Mouse (Mus musculus) left cerebral cortex, adult 2 months (tissue): ENCODE results near the gene Gtf2i. TPM values are rescaled to one million over a fixed set of nuclear protein-coding genes. Genes with fewer than 3 reads are reported as not detected.

Source experiments
- DNase-seq, 2 experiments: peaks; one replicate each; pipeline ENCODE4 v3.0.0; 2021 to 2022; ENCODE audit warnings: low spot score in 2 of 2, mixed read lengths in 1 of 2; ENCODE audit errors: extremely low spot score in 1 of 2
- H3K27ac ChIP-seq: fragments of 200-600 bp; 2 replicates; pipeline ENCODE4 v1.8.1; 2022
- H3K4me3 ChIP-seq: fragments of 200-600 bp; 2 replicates; pipeline ENCODE4 v1.8.1; 2022
- CTCF ChIP-seq: fragments of 200-600 bp; IDR thresholded peaks from 2 replicates; pipeline ENCODE4 v1.8.1; 2022; ENCODE audit warnings: antibody characterized with exemption, mild to moderate bottlenecking, moderate library complexity
- intact Hi-C: fragments of 180-260 bp; cut with DNase I; formaldehyde crosslinking; loops from one replicate; pipeline ENCODE4 v1.15.1; 2025
- total RNA-seq, 2 experiments: library from RNA; stranded (reverse); gene quantifications; 2 replicates each; pipeline ENCODE4 v1.2.3; 2021

Gene Gtf2i
- total RNA-seq, 2 experiments from 2014 or later = 219 to 221 TPM

DNA sequence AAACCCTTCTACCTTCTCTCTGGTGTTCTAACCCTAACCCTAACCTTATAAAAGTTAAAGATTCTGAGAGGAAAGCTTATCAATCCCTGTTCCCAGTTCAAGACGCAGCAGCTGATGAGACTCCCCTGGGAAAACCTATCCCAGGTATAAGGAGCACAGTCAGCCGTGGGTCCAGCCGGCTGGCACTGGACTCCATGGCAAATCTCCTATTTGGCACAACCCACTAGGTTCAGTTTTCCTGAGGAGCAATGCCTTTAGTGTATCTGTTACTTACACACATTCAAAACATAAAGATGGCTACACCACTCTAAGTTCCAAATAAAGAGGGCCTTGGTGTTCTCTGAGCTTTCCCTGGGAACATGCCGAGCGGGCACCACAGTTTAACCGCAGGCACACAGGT lies 23.5 kb downstream of the Gtf2i start:
- intact Hi-C loops = no loop called here
- TF ChIP-seq CTCF = no peak
- Histone ChIP-seq H3K4me3 (no peak overlapping the region), H3K27ac (no peak overlapping the region)
- no peak for DNase-seq

DNA sequence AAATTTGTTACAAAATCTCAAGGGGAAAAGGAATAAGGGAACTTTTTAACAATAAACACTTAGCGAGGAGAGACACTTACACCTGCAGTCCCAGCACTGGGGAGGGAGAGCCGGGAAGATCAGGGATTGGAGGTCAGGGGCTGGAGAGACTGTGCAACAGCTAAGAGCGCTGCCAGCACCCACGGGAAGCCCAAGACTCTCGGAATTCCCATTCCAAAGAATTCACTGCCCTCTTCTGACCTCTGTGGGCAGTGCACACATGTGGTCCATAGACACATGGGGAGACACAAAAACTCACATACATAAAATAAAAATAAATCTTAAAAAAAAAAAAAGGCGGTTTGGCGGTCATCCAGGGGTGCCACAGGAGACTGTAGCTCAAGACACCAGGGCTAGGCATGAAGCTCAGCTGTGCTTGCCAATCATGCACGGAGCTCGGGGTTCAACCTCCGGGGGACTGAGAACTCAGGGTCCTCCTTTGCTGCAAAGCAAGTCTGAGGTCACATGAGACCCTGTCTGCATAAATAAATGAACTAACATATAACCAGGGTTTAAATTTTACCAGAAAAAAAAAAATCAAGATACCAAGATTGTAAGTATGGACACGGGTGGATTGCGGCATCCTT lies 24.5 kb downstream of the Gtf2i start:
- no peak for DNase-seq
- TF ChIP-seq CTCF = no peak
- Histone ChIP-seq H3K4me3 (no peak overlapping the region), H3K27ac (no peak overlapping the region)
- intact Hi-C loops = no loop called here

DNA sequence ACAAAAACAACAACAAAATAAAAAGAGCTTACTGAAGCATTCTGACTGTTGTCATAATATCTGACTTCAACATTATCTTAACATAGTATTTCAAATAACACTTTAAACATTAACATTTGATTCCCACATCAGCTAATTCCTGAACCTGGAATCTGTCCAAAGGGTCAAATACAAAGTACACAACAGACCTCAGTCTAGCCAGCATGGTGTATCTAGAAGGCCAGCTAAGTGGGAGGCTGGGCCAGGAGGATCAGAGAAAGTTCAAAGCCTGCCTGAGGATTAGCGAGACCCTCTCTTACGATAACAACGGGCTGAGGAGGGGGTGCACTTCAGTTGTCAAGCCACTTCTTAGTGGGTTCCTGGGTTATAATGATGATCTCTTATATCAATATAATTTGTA lies 26.5 kb downstream of the Gtf2i start:
- no peak for TF ChIP-seq CTCF
- no peak for DNase-seq
- Histone ChIP-seq H3K27ac (no peak overlapping the region), H3K4me3 (no peak overlapping the region)
- intact Hi-C loops = no loop called here

DNA sequence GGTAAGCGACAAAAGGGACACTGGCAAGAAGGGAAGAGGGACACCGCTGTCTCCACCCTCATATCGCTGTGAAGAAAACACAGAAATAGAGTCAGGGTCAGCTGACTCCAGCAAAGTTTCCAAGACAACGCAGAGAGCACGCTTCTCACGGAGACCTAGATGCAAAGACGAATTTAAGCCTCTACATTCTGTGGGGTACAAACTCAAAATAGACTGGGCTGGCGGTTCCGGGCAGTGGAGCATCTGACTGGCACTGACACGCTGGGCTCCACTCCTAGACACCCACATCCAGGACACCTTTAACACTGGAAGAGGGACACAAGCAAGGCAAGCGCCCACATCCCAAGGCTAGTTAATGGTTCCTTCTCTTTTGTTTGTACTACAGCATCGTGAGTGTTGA lies 29.6 kb downstream of the Gtf2i start:
- Histone ChIP-seq H3K4me3 (no peak overlapping the region), H3K27ac (peak overlapping the region; percentile 44; the same call in 1 of the 2 replicates)
- peak in 1 of 2 experiments; percentile 33 for DNase-seq
- TF ChIP-seq CTCF = no peak
- intact Hi-C loops = no loop called here

- no peak overlapping the region for H3K27ac ChIP-seq
- TF ChIP-seq CTCF = no peak
- no peak overlapping the region for H3K4me3 ChIP-seq
- DNase-seq = no peak
- intact Hi-C loops = no loop called here
These were observed 32.0 kb downstream of the Gtf2i start for GRCm38 (mm10) chr5:134282603-134283002.

GRCm38 (mm10) chr5:134282076-134282475 lies 32.5 kb downstream of the Gtf2i start:
- H3K4me3 ChIP-seq = no peak overlapping the region
- H3K27ac ChIP-seq = no peak overlapping the region
- DNase-seq = no peak
- no peak for TF ChIP-seq CTCF
- intact Hi-C loops = no loop called here

DNA sequence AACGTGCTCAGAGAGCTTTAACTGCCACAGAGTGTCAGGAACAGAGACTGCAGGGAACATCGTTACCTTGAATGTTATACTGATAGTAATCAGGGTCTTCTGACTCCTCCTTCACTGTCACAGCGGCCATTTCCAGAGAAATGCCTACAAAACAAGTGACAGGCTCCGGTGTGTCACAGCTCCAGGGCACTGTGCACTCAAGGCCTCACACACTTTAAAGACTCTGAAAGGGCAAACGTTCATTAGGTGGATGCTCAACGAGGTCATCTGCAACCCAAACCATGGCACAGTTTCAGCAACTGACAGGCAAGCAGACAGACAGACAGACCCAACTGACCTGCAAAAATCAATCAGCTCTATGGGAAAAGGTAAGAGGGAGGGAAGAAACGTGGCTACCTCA lies 35.2 kb downstream of the Gtf2i start:
- intact Hi-C loops = no loop called here
- no peak for TF ChIP-seq CTCF
- Histone ChIP-seq H3K4me3 (no peak overlapping the region), H3K27ac (no peak overlapping the region)
- no peak for DNase-seq

- no peak for DNase-seq
- no peak for TF ChIP-seq CTCF
- intact Hi-C loops = no loop called here
- no peak overlapping the region for H3K27ac ChIP-seq
- no peak overlapping the region for H3K4me3 ChIP-seq
These were observed 37.5 kb downstream of the Gtf2i start for GRCm38 (mm10) chr5:134277109-134277508.

DNA sequence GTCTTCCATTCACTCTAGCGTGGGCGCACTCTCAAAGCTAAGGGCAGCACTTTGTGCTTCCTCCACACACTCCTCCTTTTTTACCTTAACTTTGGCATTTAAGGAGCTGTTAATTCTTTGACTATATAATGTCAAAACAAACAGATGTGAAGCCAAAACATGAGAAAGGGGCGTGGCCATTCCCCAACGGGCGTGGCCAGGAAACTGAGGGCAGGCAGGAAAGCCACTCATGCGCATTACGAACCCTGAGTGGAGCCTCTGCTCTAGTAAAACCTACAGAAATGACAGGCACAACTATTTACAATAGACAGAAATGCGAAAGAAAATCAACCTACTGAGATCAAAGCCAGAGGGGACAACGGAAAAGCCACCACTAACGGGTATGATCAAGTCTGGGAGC lies 39.0 kb downstream of the Gtf2i start:
- DNase-seq = no peak
- no peak for TF ChIP-seq CTCF
- Histone ChIP-seq H3K27ac (peak overlapping the region; percentile 50; the same call in 1 of the 2 replicates), H3K4me3 (no peak overlapping the region)
- intact Hi-C loops = no loop called here

DNA sequence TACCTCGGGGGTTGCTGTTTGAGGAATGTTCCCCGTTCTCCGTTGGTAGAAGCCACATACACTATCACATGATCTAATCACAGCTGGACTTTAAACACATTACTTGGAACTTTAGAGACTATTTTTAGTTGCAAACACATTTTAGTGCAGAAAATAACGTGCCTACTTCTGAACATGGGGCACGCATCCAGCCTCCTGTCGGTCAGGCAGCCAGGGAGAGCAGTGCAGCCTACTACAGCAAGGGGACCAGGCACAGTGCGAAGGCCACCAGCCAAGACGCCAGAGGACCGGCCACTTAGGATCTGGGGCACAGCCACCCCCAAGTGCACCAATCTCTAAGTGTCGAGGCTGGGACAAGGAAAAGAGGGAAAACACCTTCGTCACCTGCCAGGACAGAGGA lies 39.5 kb downstream of the Gtf2i start:
- intact Hi-C loops = no loop called here
- H3K27ac ChIP-seq = peak overlapping the region; percentile 50; the same call in 1 of the 2 replicates
- DNase-seq = no peak
- TF ChIP-seq CTCF = peak; percentile 6
- H3K4me3 ChIP-seq = no peak overlapping the region

GRCm38 (mm10) chr5:134273761-134274160 lies 40.8 kb downstream of the Gtf2i start:
- no peak overlapping the region for H3K4me3 ChIP-seq
- intact Hi-C loops = no loop called here
- no peak overlapping the region; the same call in 1 of the 2 replicates for H3K27ac ChIP-seq
- no peak for DNase-seq
- no peak for TF ChIP-seq CTCF

- TF ChIP-seq CTCF = no peak
- intact Hi-C loops = no loop called here
- no peak overlapping the region for H3K27ac ChIP-seq
These were observed 41.8 kb downstream of the Gtf2i start for GRCm38 (mm10) chr5:134272761-134273160.

GRCm38 (mm10) chr5:134271421-134271820 lies 43.1 kb downstream of the Gtf2i start:
- intact Hi-C loops = no loop called here
- Histone ChIP-seq H3K27ac (no peak overlapping the region), H3K4me3 (no peak overlapping the region)
- no peak for DNase-seq
- TF ChIP-seq CTCF = no peak

More at GRCm38 (mm10) chr5:134272761-134273160, 41.8 kb downstream of the Gtf2i start:
- no peak for DNase-seq
- no peak overlapping the region for H3K4me3 ChIP-seq
